Mouse (Mus musculus) testis, postnatal 10 days (tissue): ENCODE results near the gene Mis18a.

ENCODE experiments used
- DNase-seq: peaks from one replicate; pipeline ENCODE4 v3.0.0; 2021; ENCODE audit warnings: low spot score

Gene Mis18a

DNA sequence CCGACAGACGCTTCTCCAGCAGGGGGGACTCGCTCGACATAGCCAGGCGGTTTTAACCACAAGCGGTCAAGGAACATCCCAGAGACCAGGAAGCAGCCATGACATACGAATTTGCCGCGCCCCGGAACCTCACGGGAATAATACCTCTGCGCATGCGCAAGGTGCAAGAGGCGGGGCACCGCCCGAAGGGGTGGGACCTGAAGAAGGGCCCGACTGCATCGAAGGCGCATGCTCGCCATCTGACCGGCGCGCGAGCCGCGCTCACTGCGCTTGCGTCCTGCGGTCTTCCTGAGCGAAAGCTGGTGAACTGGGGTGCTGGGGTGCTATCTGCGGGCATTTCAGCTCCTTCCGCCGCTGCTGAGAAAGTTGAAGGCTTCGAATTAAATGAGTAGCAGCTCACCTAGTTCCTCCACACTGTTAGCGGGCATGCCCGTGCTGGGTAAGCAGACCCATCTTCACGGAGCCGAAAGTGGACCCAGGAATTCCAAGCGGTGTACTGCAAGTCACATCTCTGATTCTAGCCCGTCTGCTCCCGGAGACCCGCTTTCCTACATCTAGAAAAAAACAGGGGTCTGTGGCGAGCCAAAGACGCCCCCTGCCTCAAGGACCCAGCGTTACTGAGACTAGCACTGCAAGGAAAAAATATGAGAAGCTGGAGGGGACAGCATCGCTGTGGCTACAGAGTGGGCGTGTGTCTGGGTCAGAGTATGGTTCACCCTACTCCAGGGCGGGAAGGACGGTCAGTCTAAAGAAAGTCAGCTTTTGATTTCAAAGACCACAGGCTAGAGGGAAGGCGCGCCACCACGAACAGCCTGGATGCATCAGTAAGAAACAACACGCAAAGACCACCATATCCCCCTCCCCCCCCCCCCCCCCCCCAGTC, at the start of gene Mis18a:
Mis18a (minus strand) TSS at position 172 of the 883 bp plus-strand sequence.
- peak; percentile 97 for DNase-seq

DNA sequence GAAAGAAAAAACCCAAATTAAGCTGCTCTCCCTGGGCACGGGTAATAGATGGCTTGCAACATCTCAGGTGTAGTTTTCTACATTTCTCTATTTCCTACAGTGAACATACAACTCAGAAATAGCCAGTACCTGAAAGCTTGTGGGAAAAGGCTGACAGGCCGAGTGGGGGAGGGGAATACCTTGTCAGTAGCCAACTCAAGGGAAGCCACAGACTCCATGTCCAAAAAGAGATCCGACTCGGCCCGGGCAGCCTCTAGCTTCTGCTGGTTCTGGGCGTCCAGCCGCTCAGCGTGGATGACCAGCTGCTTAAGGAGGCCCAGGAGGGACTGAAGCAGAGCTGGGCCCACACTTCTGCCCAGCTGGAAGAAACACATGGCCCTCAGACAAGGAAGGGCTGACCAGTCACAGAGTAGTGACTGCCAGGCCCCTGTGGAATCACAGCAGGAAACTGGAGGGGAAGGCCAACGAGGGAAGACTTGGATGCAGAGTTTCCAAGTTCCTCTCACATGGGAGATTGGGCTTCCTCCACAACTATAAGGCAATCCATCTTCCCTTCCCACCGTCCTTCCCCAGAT, 48.8 kb upstream of the Mis18a start:
- DNase-seq = no peak

DNA sequence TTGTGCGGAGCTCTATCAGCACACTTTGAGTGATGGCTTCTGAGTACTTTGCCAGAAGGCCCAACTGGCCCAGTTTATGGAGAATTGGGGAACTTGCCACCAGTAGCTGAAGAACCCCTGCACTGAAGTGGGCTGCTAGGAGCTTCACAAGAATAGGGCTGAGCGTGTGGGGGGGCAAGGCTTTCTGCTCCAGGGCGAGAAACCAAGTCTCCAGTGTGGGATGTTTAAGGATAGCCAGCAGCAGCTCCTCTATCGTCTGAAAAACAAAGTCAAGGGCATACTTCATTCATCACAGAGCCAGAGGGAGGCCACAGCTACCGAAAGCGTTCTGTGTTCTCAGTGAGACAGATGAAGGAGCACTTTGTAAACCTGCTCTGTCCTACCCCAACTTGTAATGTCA, 47.4 kb upstream of the Mis18a start:
- no peak for DNase-seq

DNA sequence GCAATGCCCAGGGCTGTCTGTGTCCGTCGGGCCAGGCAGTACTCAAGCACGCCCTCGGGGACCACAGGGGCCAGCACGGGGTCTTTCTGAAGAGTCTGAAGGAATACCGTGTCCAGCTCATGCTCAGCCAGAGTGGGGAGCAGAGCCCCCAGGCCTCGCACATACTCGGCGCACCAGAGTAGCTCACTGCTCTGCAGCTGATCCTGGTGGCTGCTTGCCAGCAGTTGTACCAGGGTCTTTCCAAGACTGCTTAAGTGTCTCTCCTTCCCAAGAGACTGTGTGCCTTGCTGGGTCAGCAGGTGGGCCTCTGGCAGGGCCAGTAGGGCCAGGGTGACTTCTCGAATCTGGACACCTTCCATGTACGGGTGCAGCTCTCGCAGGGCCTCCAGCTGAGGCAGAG, 47.0 kb upstream of the Mis18a start:
- no peak for DNase-seq

DNA sequence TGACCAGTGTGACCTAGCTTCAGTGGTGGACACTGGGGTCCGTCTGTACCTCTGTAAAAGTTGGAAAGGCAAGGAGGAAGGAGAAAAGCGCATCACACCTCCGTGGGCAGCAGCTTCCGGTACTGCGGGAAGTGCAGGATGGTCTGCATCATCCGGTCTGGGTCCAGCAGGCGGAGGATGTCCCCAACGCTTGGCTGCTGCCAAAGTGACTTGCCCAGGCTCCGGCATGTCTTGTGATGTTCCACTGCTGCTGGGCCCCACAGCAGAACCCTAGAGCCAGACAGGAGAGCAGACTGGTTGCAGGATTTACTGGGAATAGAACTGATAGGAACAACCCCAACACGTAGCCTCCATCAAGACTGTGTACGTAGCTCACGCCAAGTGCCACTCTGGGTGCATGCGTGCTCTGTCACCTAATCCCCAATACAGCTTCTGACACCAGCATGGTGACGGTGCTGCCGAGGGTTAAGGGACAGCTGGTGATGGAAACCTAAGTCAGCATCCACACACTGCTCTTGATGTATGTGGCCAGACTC, 39.8 kb upstream of the Mis18a start:
- no peak for DNase-seq

DNA sequence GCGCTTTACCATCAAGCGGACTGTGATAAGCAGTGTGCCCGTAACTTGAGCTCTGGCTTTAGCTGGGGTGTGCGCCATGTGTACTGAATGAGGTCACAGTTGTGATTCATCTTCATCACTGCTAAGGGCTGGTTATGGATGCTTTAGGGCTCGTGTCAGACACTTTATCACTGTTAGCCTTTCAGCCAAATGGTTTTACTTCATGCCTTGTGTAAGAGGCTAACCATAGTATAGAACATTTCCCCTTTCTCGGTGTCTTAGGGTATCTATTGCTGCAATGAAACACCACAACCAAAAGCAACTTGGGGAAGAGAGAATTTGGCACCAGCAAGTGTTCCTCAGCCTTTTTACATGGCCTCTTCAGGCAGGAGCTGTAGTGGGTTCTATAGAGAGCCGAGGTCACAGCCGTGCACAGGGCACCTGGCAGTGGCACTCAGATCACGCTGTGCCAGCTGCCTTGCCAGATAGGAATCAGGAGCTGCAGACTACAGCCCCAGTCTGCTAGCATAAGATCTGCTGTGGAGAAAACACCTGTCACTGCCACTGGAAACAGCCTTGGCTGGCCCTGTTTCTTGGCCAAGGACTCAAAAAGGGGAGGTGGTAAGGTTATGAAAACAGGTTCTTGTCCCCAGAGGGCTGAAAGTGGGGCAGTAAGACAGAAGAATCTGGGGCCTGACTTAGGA, 38.1 kb upstream of the Mis18a start:
- no peak for DNase-seq

DNA sequence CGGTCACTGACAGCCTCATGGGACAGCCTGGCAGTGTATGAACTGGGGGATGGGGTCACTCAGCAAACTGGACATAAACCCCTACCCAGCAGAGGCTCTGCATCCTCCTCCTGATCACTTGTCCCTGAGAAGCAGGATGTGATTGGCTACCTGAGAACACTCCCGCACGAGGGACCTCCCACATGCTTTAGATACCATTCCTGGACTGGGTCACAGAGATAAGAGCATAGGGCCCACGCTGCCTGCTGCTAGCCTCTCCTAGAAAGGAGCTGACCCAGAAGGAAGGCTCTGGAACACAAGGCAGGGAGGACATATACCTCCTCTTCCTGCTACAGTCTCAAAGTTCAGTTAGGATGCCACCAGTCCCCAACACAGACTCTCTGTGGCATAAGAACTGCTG, 33.3 kb upstream of the Mis18a start:
- no peak for DNase-seq

DNA sequence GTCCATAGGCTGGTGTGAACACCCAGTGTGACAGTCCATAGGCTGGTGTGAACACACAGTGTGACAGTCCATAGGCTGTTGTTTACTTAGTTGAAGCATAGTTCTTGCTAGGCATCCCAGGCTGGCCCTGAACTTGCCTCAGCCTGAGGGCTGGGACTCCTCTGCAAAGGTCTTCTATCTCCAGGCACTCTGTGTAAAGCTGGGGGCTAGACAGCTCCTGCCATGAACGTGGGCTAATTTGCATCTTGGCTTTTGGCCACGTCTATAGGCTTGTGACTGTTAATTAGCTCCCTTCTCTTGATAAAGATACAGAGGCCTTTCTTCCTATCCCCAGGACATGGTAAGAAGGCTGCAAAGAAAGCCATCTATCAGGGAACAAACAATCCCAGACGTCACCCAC, 32.1 kb upstream of the Mis18a start:
- no peak for DNase-seq

DNA sequence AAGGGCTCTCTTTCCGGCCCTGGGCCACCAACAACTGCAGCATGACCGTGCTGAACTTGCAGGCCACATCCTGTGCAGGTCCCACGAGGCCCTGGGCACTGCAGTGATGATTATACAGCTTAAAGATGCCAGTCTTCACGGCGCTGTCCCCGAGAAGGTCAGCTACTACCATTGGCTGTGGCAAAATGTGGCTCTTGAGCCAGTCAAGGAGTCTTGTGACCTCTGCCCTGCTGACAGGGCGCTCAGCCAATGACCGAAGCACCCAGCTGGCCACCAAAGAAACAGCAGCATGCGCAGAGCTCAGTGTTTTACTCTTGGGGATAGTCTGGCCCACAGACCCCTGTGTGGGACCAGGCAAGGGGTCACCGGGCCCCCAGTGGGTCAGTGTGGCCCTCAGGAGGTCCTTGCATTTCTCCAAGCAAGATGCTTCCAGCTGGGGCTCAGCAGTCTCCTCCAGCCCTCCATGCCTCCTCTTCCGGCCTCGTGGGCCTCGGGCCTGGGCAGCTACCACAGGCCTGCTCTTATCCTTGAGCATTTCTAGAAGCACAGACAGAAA, 26.3 kb upstream of the Mis18a start:
- no peak for DNase-seq

DNA sequence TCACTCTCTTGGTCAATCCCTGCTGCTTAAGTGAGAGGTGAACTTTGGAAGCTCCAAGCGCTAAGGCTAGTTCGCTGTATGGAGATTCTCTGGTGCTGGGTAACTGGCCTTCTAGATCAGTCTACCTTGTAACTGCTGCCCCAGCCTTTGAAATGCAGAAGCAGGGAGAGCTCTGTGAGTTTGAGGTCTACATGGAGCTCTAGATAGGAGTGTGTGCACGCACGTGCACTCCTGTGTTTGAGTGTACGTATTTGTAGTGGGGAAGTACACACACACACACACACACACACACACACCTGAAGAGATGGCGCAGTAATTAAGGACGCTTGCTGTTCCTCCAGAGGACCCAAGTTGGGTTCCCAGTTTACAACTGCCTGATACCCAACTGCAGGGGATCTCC, 21.0 kb upstream of the Mis18a start:
- no peak for DNase-seq

DNA sequence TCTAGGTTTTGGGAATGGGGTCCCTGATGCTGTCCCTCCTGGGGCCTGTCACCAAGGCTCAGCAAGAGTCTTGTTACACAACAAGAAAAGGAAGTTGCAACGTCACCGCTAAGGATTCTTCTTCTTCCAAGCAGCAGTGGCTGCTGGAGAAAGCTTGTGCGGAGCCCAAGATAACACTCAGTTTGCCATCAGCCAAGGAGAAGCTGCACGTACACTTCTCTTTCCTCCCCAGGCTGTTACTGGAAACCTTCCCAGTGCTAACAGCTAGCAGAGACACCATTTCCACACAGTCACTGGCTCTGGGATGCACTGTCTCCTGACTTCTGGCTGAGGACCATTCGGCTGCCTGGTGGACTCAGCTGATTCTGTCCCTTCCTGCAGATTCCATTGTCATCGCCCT, 19.9 kb upstream of the Mis18a start:
- DNase-seq = no peak

DNA sequence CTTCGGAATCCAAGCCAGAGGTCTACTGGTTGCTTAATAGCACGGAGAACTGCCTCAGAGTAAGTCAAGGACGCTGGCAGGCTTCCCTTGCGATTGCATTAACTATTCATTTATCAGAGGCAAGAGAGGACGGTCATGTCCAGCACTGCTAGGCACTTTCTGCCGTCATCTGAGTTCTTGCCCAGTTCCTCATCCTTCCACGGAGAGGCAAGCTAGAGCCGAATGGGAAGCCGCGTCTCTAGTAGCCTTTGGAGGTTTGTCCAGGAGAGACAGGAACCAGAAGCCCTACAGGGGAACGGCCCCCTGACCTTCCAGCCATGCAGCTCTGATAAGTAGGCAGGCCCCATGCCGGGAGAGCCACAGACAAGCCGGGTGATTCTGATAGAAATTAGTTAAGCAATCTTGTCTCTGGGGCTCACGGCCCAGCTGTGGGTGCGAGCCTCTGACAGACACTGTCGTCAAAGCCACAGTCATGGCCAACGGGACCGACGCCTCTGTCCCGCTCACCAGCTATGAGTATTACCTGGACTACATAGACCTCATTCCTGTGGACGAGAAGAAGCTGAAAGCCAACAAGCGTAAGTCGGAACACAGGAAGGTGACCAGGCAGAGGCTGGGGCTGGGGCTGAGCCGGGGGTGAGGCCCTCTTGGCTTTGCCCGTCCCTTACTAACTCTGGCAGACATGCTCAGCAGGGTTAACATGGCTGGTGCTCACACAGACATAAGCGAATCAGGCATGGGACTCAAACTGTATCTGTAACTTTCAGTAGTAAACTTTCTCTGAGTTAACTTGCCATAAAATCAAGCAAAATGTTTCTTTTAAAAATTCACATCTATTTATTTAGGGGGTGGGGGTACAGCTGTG, 11.1 kb upstream of the Mis18a start, which contains the start of gene Mrap:
Mrap (plus strand) TSS at position 116 of the 865 bp plus-strand sequence.
- peak; percentile 71 for DNase-seq

DNA sequence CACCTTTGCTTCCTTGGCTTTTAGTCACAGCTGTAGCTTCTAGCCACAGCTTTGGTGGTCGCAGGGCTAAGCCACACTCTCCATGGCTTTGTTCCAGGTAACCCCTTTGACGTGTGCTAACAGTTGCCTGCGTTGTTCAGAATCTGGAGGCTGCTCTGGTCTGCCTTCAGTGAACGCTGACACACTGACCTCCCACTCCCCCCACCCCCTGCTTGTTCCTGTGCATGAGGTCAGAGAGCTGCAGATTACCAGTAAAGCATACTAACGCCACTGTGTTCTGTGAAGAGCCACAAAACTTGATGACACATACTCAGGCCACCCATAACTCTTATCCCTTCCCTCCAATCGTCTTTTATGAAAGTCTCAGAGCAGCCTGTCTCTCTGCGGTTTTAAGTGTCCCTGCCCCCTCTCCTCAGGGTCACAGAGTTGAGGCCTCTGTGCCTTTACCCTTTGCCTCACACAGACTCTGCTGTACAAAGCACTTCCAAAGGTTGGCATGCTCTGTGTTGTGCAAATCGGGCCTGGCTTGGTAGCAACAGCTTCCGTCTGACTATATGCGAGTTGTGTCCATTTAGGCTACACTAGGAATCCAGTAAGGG, 9.6 kb upstream of the Mis18a start:
- DNase-seq = no peak

DNA sequence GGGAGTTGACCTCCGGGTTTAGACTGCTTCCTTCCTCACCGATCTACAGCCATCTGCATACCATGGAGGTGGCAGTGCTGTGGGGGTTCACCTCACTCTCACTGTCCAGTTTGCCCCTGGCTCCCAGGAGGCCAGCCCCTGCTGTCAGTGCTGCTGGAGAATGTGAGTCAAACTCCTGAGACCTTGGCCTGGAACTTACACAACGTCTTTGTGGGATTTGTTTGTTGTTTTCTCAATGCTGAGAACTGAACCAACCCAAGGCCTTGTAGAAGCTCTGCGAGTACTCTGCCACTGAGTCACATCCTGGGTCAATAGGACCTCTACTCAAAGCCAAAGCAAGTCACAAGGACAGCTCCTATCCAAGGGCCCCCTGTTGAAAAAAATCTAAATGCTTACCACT, 8.4 kb upstream of the Mis18a start:
- DNase-seq = no peak

DNA sequence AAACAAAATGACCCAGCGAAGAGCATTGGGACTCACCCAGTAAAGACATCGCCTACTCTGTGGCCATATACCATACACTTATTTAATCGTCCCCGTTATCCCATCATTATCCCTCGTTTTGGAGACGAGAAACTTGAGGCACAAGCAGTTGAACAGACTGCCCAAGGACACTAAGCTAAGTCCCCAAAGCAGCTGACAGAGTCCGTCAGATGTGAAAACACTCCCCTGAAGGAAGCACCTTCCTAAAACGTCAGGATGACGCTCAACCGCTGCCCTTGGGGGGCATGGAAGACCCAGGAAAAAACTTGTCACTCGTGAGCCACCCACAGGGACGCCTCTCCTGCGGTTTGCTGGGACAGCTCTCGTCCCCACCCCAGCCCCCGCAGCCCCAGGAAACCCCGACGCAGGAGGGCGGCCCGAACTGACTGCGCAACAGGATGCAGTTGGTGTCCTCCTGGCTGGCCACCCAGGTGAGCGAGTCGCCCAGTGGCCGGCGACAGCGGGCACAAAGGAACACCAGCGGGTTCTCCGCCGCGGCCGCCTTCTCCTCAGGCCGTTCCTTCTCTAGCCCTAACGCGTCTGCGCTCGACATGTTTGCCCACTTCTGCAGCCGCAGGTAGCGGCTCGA, 490 bp downstream of the Mis18a start:
- no peak for DNase-seq

DNA sequence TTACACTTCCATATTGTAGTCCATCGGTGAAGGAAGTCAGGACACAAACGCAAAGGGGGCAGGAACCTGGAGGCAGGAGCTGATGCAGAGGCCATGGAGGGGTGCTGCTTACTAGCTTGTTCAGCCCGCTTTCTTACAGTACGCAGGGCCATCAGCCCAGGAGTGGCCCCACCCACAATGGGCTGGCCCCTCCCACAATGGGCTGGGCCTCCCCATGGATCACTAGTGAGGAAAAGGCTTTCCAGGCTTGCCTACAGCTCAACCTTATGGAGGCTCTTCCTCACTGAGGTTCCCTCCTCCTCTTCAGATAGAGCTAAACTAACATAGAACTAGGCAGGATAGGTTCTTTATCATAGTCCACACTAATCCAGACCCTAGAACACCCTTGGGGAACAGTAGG, 3.2 kb downstream of the Mis18a start:
- DNase-seq = no peak

DNA sequence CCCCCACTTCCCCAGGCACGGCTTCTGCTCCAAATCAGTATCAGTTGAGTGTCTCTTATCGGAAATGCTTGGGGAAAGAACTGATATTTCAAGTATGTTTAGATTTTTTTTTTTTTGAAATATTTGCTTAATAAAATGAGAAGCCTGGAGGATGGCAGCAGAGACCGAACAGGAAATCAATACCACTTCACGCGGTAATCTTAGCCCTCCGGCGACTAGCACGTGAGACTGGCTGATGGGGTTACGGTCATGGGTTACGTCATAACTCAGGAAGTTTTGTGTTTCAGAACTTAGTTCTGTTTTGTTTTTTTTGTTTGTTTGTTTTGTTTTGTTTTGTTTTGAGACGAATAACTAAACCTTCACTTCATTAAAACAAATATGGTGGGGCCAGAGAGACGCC, 16.9 kb downstream of the Mis18a start:
- no peak for DNase-seq

DNA sequence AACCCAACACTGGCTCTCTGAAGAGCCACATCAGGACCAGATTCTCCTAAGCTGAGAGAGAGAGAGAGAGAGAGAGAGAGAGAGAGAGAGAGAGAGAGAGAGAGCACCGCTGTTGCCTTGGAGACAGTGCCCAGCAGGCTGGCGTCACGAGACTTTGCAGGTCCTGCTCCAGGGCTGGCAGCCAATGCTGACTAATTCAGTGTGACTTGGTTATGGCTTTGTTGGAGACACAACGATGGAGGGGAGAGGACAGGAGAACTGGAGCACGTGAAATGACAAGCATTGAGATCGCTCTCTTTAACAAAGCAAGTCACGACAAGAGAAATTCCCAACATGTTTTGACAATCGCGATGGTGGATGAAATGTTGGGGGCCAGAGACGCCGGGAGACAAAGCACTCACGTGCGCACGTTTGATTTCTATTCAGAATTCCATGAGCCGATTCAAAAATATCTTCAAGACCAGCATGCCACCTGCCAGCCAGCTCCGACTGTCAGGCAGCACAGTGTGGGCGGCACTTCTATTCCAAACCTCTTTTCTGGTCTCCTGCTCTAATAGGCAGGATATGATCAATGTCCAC, 17.4 kb downstream of the Mis18a start:
- no peak for DNase-seq

DNA sequence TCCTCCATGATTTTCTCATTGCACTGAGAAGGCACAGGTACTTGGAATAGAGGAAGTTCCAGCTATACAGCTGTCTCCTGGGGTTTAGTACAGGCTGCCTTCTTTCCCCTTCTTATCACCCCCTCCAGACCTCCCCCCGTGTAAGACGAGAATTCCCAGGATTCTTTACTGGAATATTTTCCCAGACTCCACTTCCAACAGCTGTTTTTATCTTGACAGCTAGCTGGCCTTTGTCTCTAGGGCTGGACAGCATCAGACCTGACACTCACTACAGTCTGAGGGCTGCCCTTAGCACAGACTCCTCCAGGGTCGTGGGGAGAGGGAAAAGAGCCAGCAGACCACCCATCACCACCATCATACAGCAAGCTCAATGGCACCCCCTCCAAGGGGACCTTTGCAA, 20.9 kb downstream of the Mis18a start:
- DNase-seq = peak; percentile 32

DNA sequence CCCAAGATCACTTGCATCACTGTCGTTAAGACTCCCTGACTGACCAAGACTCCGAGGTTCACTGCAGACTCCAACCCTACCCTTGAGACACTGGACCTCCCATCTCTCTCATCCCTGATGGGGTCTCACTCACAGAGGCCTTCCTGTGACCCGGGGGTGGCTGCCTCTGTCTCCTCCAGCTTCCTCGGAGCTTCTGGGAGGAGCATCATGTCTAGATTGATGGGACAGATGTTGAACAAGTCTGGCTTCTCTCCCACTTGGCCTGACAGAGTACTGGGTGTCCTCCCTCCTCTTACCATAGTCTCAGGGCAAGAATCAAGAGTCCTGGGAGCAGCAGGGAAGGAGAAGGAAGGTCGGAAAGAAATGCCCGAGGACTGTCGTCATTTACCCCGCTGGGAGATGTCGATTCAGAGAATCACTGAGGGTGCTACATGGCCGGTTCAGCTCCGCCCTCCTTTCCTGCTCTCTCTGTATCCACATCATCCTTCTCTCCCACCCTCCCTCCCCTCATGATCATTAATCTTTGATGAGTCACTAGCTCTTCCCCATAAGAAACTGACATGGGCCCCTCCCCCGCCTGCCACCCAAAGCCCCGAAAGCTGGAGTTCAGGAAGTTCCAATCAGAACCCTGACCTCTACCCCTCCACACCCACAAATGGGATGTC, 22.9 kb downstream of the Mis18a start:
- DNase-seq = peak; percentile 39
